Mouse (Mus musculus) heart, embryonic 14.5 days (tissue): ENCODE measurements around the gene Spag4. TPM values are rescaled to one million over a fixed set of nuclear protein-coding genes. Genes with fewer than 3 reads are reported as not detected.

Experiments used
- ATAC-seq: fragments of 200-750 bp; cut with Nextera tagmentation; 2 replicates; pipeline ENCODE4 v1.8.0; 2017; ENCODE audit warnings: low read depth, moderate TSS enrichment; ENCODE audit not compliant: insufficient number of reproducible peaks, insufficient read depth, low FRiP score
- H3K27ac ChIP-seq, 2 experiments: fragments of 200-500 bp in 1 of 2; fragments of 300-500 bp in 1 of 2; sonication (generic) in 1 of 2; replicated peaks in 1 of 2; 2 replicates each; pipeline ENCODE4 v1.5.1; 2012 to 2014; ENCODE audit warnings: low read depth in 2 of 2, low read length in 2 of 2, control low read depth in 1 of 2, mild to moderate bottlenecking in 1 of 2, mixed read lengths in 1 of 2; ENCODE audit not compliant: control insufficient read depth in 1 of 2, insufficient read depth in 1 of 2
- H3K27me3 ChIP-seq: fragments of 300-500 bp; sonication (generic); 2 replicates; pipeline ENCODE4 v1.6.1; 2014; ENCODE audit warnings: mild to moderate bottlenecking, low read length, control low read depth; ENCODE audit not compliant: control insufficient read depth, insufficient read depth
- H3K36me3 ChIP-seq: fragments of 300-500 bp; sonication (generic); 2 replicates; pipeline ENCODE4 v1.6.1; 2014; ENCODE audit warnings: mild to moderate bottlenecking, control low read depth, low read length, mixed read lengths; ENCODE audit not compliant: control insufficient read depth, insufficient read depth
- H3K4me1 ChIP-seq, 2 experiments: fragments of 200-500 bp in 1 of 2; fragments of 300-500 bp in 1 of 2; sonication (generic) in 1 of 2; 2 replicates each; pipeline ENCODE4 v1.6.1; 2012 to 2014; ENCODE audit warnings: low read length in 2 of 2, control low read depth in 1 of 2, mixed read lengths in 1 of 2; ENCODE audit not compliant: control insufficient read depth in 2 of 2, insufficient read depth in 2 of 2
- H3K4me2 ChIP-seq: fragments of 300-500 bp; sonication (generic); 2 replicates; pipeline ENCODE4 v1.6.1; 2014; ENCODE audit warnings: mild to moderate bottlenecking, low read length
- H3K4me3 ChIP-seq, 2 experiments: fragments of 200-500 bp in 1 of 2; fragments of 300-500 bp in 1 of 2; sonication (generic) in 1 of 2; 2 replicates each; pipeline ENCODE4 v1.5.1; 2012 to 2014; ENCODE audit warnings: low read length in 2 of 2, mild to moderate bottlenecking in 2 of 2, control low read depth in 1 of 2, low read depth in 1 of 2, moderate library complexity in 1 of 2; ENCODE audit not compliant: control insufficient read depth in 1 of 2, insufficient read depth in 1 of 2
- H3K9ac ChIP-seq: fragments of 300-500 bp; sonication (generic); 2 replicates; pipeline ENCODE4 v1.6.1; 2014; ENCODE audit warnings: mild to moderate bottlenecking, low read length
- H3K9me3 ChIP-seq: fragments of 300-500 bp; sonication (generic); 2 replicates; pipeline ENCODE4 v1.6.1; 2016; ENCODE audit warnings: low read length, control low read depth; ENCODE audit not compliant: control insufficient read depth
- WGBS: fragments of 180-500 bp; shearing (Covaris S2); extraction: QIAGEN DNeasy Blood & Tissue Kit; methylation state at CpG from one replicate; pipeline ENCODE4 v1.1.7; 2014; 5-methylcytosine and 5-hydroxymethylcytosine counted together
- polyA plus RNA-seq: library from polyadenylated mRNA; unstranded; fragments of >200 nt; fragmentation: Nextera tagmentation; extraction: Ambion mirVana; gene quantifications from 2 replicates; pipeline ENCODE4 v1.2.1, GENCODE M21; 2014

Gene Spag4
- polyA plus RNA-seq, 1 experiment from 2014 or later = 2.3 TPM

- no peak overlapping the region for H3K4me3 ChIP-seq
- H3K4me2 ChIP-seq = peak overlapping the region; percentile 34; the same call in 1 of the 2 replicates
- no peaks in the 10 kb centered on the region for H3K9me3 ChIP-seq
- no peak for ATAC-seq
- H3K36me3 ChIP-seq = no peaks in the 10 kb centered on the region
- H3K27me3 ChIP-seq = peaks cover 20% of the 10 kb centered on the region
- no peak overlapping the region for H3K9ac ChIP-seq
- H3K27ac ChIP-seq = no peak overlapping the region
- H3K4me1 ChIP-seq = no peaks in the 10 kb centered on the region
- WGBS = 10% methylated on average over 19 of the region's 19 CpGs
Observed at GRCm38 (mm10) chr2:156047929-156048328, 17.0 kb upstream of the Spag4 start.

GRCm38 (mm10) chr2:156052816-156053215, 12.2 kb upstream of the Spag4 start, which contains the start of gene Fer1l4:
Fer1l4 (minus strand) TSS chr2:156052947.
- no peak for ATAC-seq
- Histone ChIP-seq H3K4me2 (no peak within 1 kb of the TSS), H3K27ac (no peak within 1 kb of the TSS), H3K9me3 (no peaks in the 10 kb centered on the region), H3K4me1 (no peaks in the 10 kb centered on the region), H3K27me3 (peaks cover 5% of the 10 kb centered on the region; the same call in 1 of the 2 replicates), H3K4me3 (no peak within 1 kb of the TSS), H3K9ac (no peak within 1 kb of the TSS), H3K36me3 (no peaks in the 10 kb centered on the region)
- WGBS = 79% methylated on average over 9 of the region's 9 CpGs

DNA sequence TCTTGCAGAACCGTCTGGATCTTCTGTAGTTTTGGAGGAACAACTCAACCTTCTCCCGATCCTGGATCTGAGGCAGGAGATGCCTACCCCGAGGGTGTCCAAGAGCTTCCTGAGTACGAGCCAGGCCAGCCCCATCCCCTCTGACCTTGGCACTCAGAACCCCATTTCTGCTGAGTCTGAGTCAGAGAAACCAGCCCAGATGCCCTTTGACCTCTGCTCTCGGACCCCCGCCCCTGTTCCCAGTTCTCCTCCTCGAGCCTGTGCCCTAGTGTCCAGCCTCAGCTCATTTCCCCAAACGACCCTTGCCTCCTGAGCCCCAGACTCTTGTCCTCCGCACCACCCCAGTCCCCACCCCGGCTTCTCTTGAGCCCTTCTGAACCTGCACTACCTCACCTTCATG, 1.2 kb downstream of the Spag4 start:
- H3K4me2 ChIP-seq = peak overlapping the region; percentile 97
- H3K36me3 ChIP-seq = peaks cover 24% of the 10 kb centered on the region
- peak overlapping the region; percentile 84 for H3K9ac ChIP-seq
- no peak overlapping the region for H3K27ac ChIP-seq
- H3K9me3 ChIP-seq = peaks cover 3% of the 10 kb centered on the region; the same call in 1 of the 2 replicates
- H3K27me3 ChIP-seq = no peaks in the 10 kb centered on the region
- 37% methylated on average over 10 of the region's 10 CpGs for WGBS
- peaks cover 2 to 6% of the 10 kb centered on the region in 2 experiments; a peak in 3 of 4 replicates for H3K4me1 ChIP-seq
- ATAC-seq = peak; percentile 4; the same call in 1 of the 2 replicates
- peak overlapping the region; percentile 78 to 83 for H3K4me3 ChIP-seq

DNA sequence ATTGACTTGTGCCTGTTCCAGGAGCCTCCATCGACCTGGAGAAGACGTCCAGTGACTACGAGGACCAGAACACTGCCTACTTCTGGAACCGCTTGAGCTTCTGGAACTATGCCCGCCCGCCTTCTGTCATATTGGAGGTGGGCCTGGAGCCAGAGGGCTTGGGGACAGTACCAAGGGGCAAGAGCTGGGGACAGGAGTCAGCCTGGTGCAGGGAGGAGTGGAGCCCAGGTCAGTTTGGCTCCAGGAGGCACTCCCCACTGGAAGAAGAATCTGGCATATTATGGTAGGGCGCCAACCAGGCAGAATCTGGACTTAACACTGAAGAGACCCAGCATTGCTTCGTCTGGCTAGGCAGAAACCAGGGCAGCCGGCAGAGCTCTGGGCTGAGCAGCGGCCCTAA, 2.9 kb downstream of the Spag4 start:
- Histone ChIP-seq H3K27me3 (no peaks in the 10 kb centered on the region), H3K4me3 (no peak overlapping the region), H3K27ac (no peak overlapping the region), H3K36me3 (peaks cover 41% of the 10 kb centered on the region), H3K4me2 (no peak overlapping the region), H3K9me3 (peaks cover 3% of the 10 kb centered on the region; the same call in 1 of the 2 replicates), H3K9ac (no peak overlapping the region), H3K4me1 (peaks cover 2 to 6% of the 10 kb centered on the region in 2 experiments; a peak in 3 of 4 replicates)
- WGBS = 88% methylated on average over 10 of the region's 10 CpGs
- no peak for ATAC-seq

DNA sequence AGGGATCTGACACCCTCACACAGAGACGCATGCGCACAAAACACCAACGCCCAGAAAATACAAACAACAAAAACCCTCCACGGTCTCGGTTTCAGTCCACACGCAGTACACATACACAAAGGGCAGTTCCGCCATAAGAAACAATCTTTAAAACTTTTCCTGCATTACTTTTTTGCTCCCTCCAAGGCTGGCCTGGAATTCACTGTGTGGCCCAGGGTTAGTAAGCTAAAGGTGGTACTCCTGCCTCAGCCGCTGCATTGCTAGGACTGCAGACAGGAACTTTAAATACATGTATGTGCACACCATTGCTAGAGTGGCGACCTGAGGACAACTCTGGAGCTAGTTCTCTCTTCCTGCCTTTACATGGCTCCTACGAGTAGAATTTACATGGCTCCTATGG, 6.3 kb downstream of the Spag4 start:
- Histone ChIP-seq H3K4me3 (no peak overlapping the region), H3K9ac (no peak overlapping the region), H3K4me2 (no peak overlapping the region), H3K27me3 (no peaks in the 10 kb centered on the region), H3K9me3 (peaks cover 3% of the 10 kb centered on the region; the same call in 1 of the 2 replicates), H3K36me3 (peaks cover 75% of the 10 kb centered on the region), H3K27ac (no peak overlapping the region), H3K4me1 (no peaks in the 10 kb centered on the region)
- ATAC-seq = no peak
- 97% methylated on average over 10 of the region's 10 CpGs for WGBS

- no peak overlapping the region for H3K27ac ChIP-seq
- peaks cover 97% of the 10 kb centered on the region for H3K36me3 ChIP-seq
- no peak for ATAC-seq
- no peaks in the 10 kb centered on the region for H3K27me3 ChIP-seq
- H3K4me3 ChIP-seq = no peak overlapping the region
- peaks cover 2% of the 10 kb centered on the region; the same call in 1 of the 2 replicates for H3K9me3 ChIP-seq
- no peaks in the 10 kb centered on the region for H3K4me1 ChIP-seq
- H3K4me2 ChIP-seq = no peak overlapping the region
- H3K9ac ChIP-seq = no peak overlapping the region
- WGBS = 94% methylated on average over 15 of the region's 15 CpGs
Observed at GRCm38 (mm10) chr2:156073725-156074124, 8.8 kb downstream of the Spag4 start.

- ATAC-seq = no peak
- H3K27me3 ChIP-seq = no peaks in the 10 kb centered on the region
- H3K9ac ChIP-seq = no peak overlapping the region
- WGBS = 85% methylated on average over 7 of the region's 7 CpGs
- H3K27ac ChIP-seq = no peak overlapping the region
- peaks cover 11 to 16% of the 10 kb centered on the region in 2 experiments; a peak in 3 of 4 replicates for H3K4me1 ChIP-seq
- H3K4me2 ChIP-seq = no peak overlapping the region
- H3K36me3 ChIP-seq = peaks cover 65% of the 10 kb centered on the region
- H3K4me3 ChIP-seq = no peak overlapping the region
- no peaks in the 10 kb centered on the region for H3K9me3 ChIP-seq
Observed at GRCm38 (mm10) chr2:156077461-156077860, 12.5 kb downstream of the Spag4 start.
